Mouse (Mus musculus) bone marrow, adult 2 months (tissue): ENCODE data around the gene Fhdc1.

Experiments used
- CTCF ChIP-seq: fragments of 200-500 bp; IDR thresholded peaks from 2 replicates; pipeline ENCODE4 v1.5.1; 2011; ENCODE audit warnings: low read length, control low read depth; ENCODE audit not compliant: control insufficient read depth, insufficient read depth
- POLR2A ChIP-seq: fragments of 200-500 bp; IDR thresholded peaks from 2 replicates; pipeline ENCODE4 v1.6.1; 2011; ENCODE audit warnings: low read depth, mild to moderate bottlenecking, control low read depth, low read length, borderline replicate concordance; ENCODE audit not compliant: control insufficient read depth

DNA sequence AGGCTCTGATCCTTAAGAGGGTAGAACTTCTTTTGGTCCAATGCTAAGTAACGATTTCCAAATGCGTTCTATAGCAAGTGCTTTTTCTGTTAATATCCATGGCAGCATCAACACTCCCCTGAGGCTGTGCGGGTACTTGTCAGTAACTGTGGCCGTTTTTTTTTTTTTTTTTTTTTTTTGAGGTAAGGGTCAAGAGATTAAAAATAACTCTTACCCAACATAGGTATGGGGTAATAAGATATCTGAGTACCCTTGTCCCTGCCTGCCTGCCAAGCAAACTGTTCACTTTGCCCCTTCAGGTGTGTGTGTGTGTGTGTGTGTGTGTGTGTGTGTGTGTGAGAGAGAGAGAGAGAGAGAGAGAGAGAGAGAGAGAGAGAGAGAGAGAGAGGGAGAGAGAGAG, 4.1 kb upstream of the Fhdc1 start:
- TF ChIP-seq POLR2A (no peak), CTCF (no peak)
